Mouse (Mus musculus): ENCODE measurements around the gene Pigq.

Pigq gene

GRCm38 (mm10) chr17:25944366-25945163 is at the start of gene Pigq, which contains the start of gene Nhlrc4:
Gene Pigq, minus strand, starts transcription at chr17:25944936.
Gene Nhlrc4, minus strand, starts transcription at chr17:25944961.
- DNase-seq (ENCODE audit: low spot score): no peak

- no peak for DNase-seq (ENCODE audit: low spot score)
Measured at GRCm38 (mm10) chr17:25993489-25993888, 48.8 kb upstream of the Pigq start.

GRCm38 (mm10) chr17:25992274-25992673 is 47.5 kb upstream of the Pigq start:
- DNase-seq (ENCODE audit: low spot score): no peak

- no peak for DNase-seq (ENCODE audit: low spot score)
Measured at GRCm38 (mm10) chr17:25990331-25990730, 45.6 kb upstream of the Pigq start.

GRCm38 (mm10) chr17:25985306-25986294 is 40.9 kb upstream of the Pigq start, which contains the start of gene Capn15:
Gene Capn15, minus strand, starts transcription at chr17:25985796.
- DNase-seq (ENCODE audit: low spot score): peak; percentile 95

- DNase-seq (ENCODE audit: low spot score): no peak
Measured at GRCm38 (mm10) chr17:25984556-25985305, 40.0 kb upstream of the Pigq start.

- DNase-seq (ENCODE audit: low spot score): no peak
Measured at GRCm38 (mm10) chr17:25984066-25984465, 39.3 kb upstream of the Pigq start.

GRCm38 (mm10) chr17:25982913-25983312 is 38.2 kb upstream of the Pigq start:
- DNase-seq (ENCODE audit: low spot score): no peak

- no peak for DNase-seq (ENCODE audit: low spot score)
Measured at GRCm38 (mm10) chr17:25980854-25981253, 36.1 kb upstream of the Pigq start.

GRCm38 (mm10) chr17:25979829-25980738 is 35.3 kb upstream of the Pigq start:
- no peak for DNase-seq (ENCODE audit: low spot score)

GRCm38 (mm10) chr17:25970954-25971707 is 26.4 kb upstream of the Pigq start:
- no peak for DNase-seq (ENCODE audit: low spot score)

GRCm38 (mm10) chr17:25970448-25970847 is 25.7 kb upstream of the Pigq start:
- DNase-seq (ENCODE audit: low spot score): no peak

GRCm38 (mm10) chr17:25968176-25968575 is 23.4 kb upstream of the Pigq start:
- no peak for DNase-seq (ENCODE audit: low spot score)

- no peak for DNase-seq (ENCODE audit: low spot score)
Measured at GRCm38 (mm10) chr17:25967652-25968051, 22.9 kb upstream of the Pigq start.

- no peak for DNase-seq (ENCODE audit: low spot score)
Measured at GRCm38 (mm10) chr17:25964271-25964670, 19.5 kb upstream of the Pigq start.

- DNase-seq (ENCODE audit: low spot score): no peak
Measured at GRCm38 (mm10) chr17:25962413-25962905, 17.7 kb upstream of the Pigq start.

- no peak for DNase-seq (ENCODE audit: low spot score)
Measured at GRCm38 (mm10) chr17:25961566-25961965, 16.8 kb upstream of the Pigq start.

- no peak for DNase-seq (ENCODE audit: low spot score)
Measured at GRCm38 (mm10) chr17:25959630-25960467, 15.1 kb upstream of the Pigq start.
